Mouse (Mus musculus) brain, embryonic 18.5 days (tissue): Measurements from ENCODE around the gene Card11.
A peak's percentile ranks its signal among the peaks of the same experiment; 100 is the strongest.

Source experiments
- DNase-seq: peaks from one replicate; pipeline ENCODE4 v3.0.0-alpha.2; 2012; ENCODE audit warnings: low read depth, low spot score

Card11 gene

DNA sequence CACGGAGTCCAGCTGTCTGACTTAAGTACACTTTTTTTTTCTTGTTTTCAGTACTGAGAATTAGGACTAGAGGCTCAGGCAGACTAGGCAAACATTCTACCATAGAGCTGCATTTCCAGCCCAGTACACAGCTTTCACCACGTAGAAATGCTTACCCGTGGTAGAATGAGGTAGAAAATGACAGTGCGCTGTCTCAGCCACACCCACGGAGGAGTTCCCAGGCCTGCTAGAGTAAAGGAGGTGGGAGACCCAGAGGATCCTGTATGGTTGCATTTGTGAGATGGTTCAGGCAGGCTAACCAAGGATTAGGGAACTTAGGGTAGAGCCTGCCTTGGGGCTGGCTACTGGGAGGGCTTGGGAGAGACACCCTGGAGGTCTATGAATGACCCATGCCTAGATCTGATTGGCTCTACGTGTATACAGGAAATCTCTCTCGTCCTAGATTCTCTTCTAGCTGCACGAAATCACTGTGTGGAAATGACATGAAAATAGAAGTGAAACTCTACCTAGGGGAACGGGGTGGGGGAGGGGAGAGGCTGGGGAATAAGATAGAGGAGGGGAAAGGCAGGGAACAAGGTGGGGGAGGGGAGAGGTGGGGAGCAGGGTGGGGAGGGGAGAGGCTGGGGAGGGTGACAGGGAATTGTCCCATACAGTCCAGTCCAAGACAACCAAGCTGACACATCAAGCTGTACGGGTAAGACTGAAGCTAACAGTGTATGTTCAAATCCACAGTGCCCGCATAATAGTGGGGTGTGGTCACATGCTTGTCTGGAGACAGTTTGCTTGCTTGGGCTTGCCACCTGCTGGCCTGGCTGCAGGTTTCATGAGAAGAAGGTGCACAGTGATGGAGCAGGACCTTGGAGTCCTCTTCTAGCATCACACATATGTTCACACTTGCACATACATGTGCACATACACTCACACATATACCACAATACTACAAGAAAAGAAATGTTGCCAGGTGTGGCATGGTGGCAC is 8.0 kb downstream of the Card11 start:
- DNase-seq, result no peak

DNA sequence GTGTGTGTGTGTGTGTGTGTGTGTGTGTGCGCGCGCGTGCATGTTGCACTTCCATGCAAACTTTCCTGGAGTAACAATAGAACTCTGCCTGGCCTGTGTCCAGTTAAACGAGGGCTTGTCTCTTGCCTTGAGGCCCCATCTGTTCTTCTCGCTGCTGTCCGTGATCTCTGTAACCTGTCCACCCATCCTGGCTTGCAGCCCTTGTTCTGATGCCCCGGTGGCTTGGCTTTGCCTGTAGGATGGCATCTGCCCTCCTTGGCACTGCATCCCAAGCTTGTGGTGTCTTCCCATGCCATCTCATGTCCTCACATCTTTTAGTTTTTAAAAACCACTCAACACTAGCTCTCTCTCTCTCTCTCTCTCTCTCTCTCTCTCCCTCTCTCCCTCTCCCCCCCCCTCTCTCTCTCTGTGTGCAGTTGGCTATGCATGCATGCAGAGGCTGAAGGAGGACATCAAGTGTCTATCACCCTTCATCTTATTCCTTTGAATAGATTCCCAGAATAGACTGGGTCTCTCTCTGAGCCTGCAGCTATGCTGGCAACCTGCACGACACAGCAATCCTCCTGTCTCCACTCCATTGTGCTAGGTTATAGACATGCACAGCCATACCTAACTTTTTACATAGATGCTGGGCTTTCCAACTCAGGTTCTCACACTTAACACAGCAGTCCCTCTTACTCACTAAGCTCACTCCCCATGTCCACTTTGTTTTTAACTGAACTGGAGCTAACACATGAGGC is 14.9 kb downstream of the Card11 start:
- no peak for DNase-seq

GRCm38 (mm10) chr5:140981370-140981805 is 19.0 kb downstream of the Card11 start:
- DNase-seq, result no peak

- DNase-seq, result no peak
Measured at GRCm38 (mm10) chr5:140980783-140981182, 19.6 kb downstream of the Card11 start.

DNA sequence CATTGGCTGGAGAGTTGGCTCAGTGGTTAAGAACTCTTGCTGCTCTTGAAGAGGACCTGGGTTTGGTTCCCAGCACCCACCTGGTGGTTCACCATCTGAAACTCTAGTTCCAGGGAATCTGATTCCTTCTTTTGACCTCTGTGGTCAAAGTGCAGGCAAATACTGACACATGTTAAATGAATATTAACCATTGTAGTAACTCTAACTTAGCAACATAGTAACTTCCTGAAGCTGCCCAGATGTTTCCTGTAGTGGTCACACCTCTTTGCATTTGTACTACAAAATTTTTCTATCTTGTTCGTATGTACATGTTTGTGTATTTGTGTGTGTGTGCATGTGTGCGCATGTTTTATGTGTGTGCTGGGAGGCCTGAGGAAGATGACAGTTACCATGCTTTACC is 20.3 kb downstream of the Card11 start:
- no peak for DNase-seq

GRCm38 (mm10) chr5:140962945-140963344 is 37.4 kb downstream of the Card11 start:
- no peak for DNase-seq

- DNase-seq, result no peak
Measured at GRCm38 (mm10) chr5:140960732-140961131, 39.6 kb downstream of the Card11 start.

- DNase-seq, result no peak
Measured at GRCm38 (mm10) chr5:140959160-140959559, 41.2 kb downstream of the Card11 start.

- no peak for DNase-seq
Measured at GRCm38 (mm10) chr5:140957106-140957505, 43.3 kb downstream of the Card11 start.

- no peak for DNase-seq
Measured at GRCm38 (mm10) chr5:140955666-140956065, 44.7 kb downstream of the Card11 start.

GRCm38 (mm10) chr5:140951801-140952200 is 48.6 kb downstream of the Card11 start:
- no peak for DNase-seq

DNA sequence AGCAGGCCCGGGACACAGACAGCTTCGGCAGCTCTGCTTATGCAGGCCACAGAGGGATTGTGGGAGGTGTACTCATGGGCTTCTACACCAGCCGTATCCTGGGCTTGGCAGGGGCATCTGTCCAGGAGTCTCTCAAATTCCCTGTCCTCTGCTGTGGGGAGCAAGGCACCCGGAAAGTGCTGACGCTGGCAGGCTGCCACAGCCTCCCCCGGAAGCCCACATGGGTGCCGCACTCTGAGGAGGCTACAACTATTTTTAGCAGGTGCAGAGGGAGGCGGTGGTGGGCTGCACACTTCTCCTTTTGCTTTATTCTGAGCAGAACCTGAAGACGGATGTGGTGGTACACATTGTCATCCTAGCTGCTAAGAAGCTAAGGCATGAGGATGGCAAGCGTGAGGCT is 52.4 kb downstream of the Card11 start:
- DNase-seq, result no peak

GRCm38 (mm10) chr5:140946034-140946433 is 54.3 kb downstream of the Card11 start:
- no peak for DNase-seq

DNA sequence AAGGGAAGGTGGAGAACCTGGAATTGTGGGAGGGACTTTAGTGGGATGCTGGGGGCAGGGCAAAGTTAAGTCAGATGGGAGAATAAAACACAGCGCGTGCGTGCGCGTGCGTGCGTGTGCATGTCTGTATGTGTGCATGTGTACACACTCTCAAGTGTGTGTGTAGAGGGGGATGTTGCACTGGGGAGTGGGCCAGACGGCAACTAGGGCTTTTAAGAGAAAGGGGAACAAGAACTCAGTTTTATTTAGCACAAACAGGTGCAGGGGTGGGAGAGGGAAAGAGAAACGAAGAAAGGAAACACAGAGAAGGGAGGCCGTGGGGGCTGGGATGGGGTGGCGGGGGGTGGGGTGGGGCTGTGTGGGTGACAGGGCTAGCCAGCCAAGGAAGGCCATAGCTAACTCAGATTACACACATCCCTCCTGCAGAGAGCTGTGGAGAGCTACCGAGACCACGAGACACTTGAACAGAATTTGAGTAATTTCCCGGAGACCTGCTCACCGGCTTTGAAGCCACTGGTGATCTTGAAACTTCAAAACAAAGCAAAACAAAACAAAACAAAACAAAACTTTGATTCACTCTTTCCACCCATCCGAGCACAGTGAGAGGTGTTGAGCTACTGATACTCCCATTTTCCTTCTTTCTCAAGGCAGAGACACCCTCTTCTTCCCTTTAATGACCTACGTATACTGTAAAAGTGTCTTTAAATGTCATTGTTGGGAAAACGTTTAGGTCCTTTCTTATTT is 55.8 kb downstream of the Card11 start:
- no peak for DNase-seq

DNA sequence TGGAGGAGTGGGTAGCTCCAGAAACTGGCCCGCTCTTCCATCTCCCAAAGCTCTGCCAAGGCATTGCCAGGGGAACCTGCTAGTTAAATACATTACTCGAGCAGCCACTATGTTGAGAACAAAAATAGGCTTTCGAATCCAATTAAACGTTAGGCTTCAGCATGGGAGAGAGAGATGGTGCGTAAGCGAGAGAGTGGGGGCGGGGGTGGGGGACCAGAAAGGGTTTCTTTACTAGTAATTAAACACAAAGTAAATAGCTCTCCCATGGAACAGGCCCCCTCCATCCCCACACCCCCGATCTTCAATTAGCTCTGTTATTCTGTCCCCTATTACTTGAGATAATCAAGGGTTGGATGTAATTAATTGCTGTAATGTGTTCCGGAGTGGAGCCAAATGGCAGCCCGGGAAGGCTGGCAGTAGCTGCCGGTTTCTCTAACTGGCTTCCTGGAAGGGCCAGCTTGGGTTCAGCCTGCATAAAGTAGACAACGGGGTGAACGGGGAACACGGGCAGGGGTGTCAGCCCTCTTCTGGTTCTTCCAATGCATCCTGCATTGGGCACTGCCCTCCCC is 59.4 kb downstream of the Card11 start:
- DNase-seq, result peak; percentile 76

- DNase-seq, result no peak
Measured at GRCm38 (mm10) chr5:140940257-140940922, 60.0 kb downstream of the Card11 start.

DNA sequence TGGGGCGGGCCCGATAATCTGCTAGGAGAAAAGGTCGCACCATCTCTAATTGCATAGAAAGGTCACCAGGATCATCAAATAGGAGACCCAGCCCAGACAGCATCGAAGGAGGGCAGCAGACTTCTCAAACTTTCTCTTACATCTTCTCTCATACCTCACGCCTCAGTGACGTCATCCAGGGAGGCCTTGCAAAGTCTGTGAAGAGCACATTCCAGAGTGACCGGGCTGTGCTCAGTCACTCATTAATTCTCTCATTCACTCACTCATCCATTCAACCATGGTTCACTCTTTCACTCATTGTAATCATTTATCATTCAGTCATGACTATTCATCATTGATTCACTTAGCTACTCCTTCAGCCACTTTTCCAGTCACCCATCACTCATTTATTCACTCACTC is 63.6 kb downstream of the Card11 start:
- no peak for DNase-seq

DNA sequence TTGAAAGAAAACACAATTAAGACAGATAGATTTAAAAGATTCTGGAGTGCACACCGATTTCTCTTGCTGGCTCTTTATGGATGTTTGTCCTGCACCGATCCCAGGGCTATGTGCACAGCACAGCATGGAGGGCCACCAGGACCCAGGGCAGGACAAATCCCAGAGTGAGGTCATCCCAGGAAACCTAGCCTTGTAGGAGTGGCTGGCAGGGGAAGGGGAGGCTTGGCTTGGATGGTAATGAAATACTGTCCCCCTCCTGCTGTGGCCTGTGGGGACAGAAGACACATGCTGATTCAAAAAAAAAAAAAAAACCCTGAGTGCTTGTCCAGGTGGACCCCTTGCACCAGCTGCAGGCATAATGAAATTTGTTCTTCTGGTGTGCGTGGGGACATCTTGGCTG is 64.5 kb downstream of the Card11 start:
- DNase-seq, result no peak

GRCm38 (mm10) chr5:140934639-140935315 is 65.6 kb downstream of the Card11 start:
- no peak for DNase-seq

GRCm38 (mm10) chr5:140931523-140932229 is 68.7 kb downstream of the Card11 start:
- no peak for DNase-seq
